Mouse (Mus musculus): ENCODE measurements around the gene Gm9758.
"Not testable (repeated sequence)": the region's sequence is repeated elsewhere in the genome, so short reads cannot be mapped to it uniquely, and the experiment has no call there.

The Gm9758 gene

DNA sequence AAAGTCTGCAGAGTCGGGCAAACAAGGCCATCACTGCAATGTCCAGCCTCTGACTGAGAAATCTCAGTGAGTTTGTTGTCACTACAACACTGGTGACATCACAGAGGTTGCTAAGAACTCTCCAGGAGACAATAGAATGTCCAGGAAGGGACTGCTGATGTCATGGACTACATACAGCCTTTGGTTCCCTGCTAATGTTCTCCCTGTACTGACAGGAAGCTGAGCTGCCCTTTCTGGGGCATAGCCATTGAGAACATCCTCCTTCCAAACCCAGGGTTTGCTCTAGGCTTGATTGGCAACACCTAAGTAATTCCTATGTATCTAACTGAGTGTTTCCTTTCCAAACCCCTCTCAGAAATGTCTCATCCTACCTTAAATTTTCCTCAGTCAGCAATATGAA is at the start of gene Gm9758:
TSS of gene Gm9758 (minus strand) at position 101 of the 400 bp plus-strand sequence.
- not testable (repeated sequence) for DNase-seq (ENCODE audit: low spot score in 2 of 2)

DNA sequence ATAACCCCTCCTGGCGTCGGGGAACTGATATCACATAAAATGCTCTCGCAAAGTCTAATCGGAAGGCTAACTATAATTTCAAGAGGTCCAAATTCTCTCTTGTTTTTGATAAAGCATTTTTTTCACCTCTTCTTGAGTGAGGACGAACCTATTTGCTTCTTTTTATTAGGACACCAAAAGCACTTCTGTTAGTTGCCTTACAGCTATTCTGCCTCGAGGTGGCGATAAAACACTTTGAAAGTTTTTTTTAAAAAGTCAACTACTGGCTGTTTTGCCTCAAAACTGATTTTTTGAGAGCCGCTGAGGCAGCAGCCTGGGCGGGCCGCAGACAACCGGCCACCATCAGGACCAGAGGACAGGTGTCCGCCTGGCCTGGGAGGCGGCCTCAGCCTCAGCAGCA is 49.1 kb upstream of the Gm9758 start:
- not testable (repeated sequence) for DNase-seq (ENCODE audit: low spot score in 2 of 2)

DNA sequence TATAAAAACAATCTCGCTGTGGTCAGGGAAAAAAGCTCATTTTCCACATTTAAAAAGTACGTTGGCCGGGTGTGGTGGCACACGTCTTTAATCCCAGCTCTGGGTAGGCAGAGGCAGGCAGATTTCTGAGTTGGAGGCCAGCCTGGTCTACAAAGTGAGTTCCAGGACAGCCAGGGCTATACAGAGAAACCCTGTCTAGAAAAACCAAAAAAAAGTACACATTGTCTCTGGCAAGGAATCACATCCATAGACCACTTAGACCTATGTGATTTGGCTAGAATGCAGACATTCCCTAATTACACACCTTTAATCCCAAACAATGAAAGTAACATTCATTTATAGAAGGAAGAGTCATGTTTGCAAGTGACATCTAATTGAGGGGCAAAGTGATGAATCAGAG is 46.8 kb upstream of the Gm9758 start:
- DNase-seq (ENCODE audit: low spot score in 2 of 2), result not testable (repeated sequence)

DNA sequence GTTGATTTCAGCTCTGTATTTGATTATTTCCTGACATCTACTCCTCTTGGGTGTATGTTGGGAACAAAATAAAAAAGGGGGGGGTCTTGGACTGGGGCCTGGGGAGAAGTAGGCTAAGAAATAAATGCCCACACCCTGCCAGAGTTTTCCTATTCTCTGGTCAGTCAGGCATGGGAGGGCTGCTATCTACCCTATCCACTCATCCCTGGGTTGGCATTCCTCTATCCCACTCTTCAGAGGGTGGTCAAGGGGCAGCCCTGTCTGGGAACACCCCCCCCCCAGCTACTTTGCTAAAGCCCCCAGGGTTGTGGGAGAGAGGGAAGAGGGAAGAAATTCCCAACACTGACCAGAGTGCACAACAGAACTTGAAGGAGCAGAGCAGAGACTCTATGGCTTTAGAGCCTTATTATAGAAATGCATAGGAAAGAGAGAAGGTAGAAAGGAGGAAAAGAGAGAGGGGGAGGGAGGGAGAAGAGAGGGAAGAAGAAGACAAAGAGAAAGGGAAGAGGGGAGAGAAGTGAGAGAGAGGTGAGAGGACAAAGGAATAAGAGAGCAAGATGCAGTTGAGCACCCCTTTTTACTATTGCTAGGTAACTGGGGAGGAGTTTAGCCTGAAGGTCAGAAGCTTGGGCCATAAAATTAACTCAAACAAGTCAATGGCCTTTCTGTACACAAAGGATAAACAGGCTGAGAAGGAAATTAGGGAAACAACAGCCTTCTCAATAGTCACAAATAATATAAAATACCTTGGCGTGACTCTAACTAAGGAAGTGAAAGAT is 41.4 kb upstream of the Gm9758 start:
- not testable (repeated sequence) for DNase-seq (ENCODE audit: low spot score in 2 of 2)

DNA sequence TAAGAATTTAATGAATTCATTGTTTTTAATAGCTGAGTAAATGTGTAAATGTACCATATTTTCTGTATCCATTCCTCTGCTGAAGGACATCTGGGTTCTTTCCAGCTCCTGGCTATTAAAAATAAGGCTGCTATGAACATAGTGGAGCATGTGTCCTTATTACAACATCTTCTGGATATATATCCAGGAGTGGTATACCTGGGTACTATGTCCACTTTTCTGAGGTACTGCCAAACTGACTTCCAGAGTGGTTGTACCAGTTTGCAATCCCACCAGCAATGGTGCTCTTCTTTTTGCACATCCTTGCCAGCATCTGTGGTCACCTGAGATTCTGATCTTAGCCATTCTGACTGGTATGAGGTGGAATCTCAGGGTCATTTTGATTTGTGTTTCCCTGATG is 38.9 kb upstream of the Gm9758 start:
- not testable (repeated sequence) for DNase-seq (ENCODE audit: low spot score in 2 of 2)

DNA sequence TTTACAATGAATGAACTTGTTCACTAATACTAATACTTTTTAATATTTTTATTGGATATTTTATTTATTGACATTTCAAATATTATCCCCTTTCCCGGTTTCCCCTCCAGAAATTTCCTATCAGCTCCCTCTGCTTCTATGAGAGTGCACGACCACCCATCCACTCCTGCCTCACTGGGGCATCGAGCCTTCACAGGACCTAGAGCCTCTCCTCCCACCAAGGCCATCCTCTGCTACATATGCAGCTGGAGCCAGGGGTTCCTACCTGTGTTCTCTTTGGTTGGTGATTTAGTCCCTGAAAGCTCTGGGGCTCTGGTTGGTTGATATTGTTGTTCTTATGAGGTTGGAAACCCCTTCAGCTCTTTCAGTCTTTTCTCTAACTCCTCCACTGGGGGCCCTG is 38.0 kb upstream of the Gm9758 start:
- DNase-seq (ENCODE audit: low spot score in 2 of 2), result not testable (repeated sequence)

DNA sequence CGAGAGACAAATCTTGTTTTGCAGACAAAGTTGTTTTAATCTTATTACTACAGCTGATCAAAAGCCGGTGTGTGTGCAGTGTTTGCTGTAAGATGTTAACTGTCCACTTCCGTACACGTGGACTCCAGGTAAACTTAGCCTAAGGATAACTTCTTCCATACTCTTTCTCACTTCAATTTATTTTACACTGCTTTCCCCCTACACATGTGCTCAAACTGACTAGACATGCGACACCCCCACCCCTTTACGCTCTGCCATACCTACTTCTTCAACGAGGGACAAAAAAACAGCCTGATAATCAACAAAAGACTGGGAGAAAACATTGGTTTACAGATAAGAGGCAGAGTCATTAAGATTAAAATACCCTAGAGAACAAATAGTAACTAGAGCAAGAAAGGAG is 37.1 kb upstream of the Gm9758 start:
- not testable (repeated sequence) for DNase-seq (ENCODE audit: low spot score in 2 of 2)

DNA sequence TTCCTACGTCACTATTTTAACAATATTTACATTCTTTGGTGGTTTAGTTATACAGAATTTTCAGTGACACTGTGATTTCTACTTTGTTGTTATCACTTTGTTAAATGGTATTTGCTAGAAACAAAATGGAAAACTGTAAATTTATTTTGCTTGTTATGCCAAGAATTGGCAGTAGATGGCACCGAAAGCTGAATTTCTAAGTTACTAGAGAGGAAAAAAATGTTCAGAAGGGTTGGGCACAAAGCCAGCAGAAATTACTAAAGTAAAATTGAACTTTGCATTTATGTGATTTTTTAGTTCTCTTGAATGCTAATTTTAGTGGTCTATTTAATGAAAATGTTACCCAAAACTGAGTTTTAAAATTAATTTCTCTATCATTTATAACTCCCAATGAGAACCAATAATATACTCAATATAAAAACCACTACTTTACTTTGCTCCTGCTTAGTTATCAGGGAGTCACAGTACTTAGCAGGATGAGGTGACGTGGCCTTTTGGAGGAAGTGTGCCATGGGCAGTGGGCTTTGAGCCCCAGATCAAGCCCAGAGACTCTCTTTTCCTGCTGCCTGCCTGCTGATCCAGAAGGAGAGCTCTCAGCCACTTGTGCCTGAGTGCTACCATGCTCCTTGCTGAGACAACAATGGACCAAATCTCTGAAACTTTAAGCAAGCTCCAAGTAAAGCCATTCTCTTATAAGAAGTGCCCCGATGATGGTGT is 32.9 kb upstream of the Gm9758 start:
- DNase-seq (ENCODE audit: low spot score in 2 of 2), result not testable (repeated sequence)

DNA sequence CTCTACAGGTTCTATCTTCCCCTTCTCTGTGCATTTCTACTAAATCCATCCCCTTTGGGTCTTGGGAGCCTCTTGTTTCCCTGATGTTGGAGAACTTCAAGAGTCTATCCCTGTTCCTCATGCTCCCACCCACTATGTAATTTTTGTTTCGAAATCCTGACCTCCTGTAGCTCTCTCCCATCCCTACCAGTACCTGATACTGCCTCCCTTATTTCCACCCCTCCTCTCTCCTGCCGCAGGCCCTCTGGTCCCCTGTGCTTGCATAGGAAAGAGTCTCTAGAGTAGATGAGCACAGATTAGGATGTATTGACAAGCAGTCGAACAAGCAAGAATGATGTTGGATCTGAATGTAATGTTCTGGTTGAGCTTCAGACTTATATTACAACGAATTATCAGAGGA is 30.8 kb upstream of the Gm9758 start:
- not testable (repeated sequence) for DNase-seq (ENCODE audit: low spot score in 2 of 2)

DNA sequence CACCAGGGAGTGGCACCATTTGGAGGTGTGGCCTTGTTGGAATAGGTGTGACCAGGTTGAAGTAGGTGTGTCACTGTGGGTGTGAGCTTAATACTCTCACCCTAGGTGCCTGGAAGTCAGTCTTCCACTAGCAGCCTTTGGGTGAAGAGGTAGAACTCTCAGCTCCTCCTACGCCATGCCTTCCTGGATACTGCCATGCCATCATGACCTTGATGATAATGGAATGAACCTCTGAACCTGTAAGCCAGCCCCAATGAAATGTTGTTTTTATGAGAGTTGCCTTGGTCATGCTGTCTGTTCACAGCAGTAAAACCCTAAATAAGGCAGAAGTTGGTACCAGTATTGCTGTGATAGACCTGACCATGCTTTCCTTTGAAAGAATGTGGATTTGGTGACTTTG is 26.3 kb upstream of the Gm9758 start:
- not testable (repeated sequence) for DNase-seq (ENCODE audit: low spot score in 2 of 2)

DNA sequence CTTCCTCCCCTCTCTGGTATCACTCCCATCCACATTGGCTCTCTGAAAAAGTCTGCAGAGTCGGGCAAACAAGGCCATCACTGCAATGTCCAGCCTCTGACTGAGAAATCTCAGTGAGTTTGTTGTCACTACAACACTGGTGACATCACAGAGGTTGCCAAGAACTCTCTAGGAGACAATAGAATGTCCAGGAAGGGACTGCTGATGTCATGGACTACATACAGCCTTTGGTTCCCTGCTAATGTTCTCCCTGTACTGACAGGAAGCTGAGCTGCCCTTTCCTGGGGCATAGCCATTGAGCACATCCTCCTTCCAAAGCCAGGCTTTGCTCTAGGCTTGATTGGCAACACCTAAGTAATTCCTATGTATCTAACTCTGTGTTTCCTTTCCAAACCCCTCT is 23.6 kb upstream of the Gm9758 start, which contains the start of gene Speer4e:
TSS of gene Speer4e (minus strand) at position 101 of the 400 bp plus-strand sequence.
- not testable (repeated sequence) for DNase-seq (ENCODE audit: low spot score in 2 of 2)

DNA sequence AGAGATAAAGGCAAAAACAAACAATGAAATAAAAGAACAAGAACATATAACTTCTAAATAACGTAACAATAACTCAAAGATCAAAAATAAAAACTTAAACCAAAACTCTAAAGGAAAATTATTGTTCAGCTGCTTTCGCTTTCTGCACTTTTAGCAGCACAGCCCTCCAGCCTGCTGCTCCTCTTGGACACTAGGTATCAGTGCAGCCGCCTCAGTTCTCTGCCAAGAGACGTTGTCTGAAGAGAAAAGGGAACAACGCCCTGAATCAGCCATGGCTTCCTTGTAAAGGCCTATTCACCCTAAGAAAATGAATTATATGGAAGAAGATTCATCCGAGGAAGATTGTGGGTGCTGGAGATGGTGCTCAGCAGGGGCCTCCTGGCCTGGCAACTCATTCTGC is 19.0 kb upstream of the Gm9758 start:
- DNase-seq (ENCODE audit: low spot score in 2 of 2), result not testable (repeated sequence)

DNA sequence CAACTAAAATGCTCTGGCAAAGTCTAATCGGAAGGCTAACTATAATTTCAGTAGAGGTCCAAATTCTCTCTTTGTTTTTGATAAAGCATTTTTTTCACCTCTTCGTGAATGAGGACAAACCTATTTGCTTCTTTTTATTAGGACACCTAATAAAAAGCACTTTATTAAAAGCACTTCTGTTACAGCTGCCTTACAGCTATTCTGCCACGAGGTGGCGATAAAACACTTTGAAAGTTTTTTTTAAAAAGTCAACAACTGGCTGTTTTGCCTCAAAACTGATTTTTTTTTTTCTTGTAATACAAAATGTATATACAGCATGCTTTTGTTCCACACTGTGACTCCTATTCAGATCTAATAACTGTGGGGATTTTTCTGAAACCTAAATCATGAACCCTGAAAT is 12.3 kb upstream of the Gm9758 start:
- DNase-seq (ENCODE audit: low spot score in 2 of 2), result not testable (repeated sequence)

DNA sequence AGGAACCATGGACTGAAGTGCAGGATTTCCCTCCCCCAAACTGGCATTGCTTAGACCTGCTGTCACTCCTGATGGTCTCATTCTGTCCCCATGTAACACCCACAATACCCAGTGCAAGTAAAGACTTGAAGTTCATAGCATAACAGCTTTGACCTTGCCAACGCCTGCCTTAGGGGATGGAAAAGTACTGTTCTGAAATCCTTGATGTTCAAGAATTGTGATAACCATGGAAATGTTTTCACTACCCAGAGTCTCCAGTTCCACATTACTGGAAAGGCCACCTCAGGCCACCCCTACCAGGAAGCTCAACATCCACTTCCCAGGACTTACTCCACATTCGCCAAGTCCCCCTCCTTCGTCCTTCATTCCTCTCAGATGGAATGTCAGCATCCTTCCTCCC is 338 bp downstream of the Gm9758 start:
- DNase-seq (ENCODE audit: low spot score in 2 of 2), result not testable (repeated sequence)

DNA sequence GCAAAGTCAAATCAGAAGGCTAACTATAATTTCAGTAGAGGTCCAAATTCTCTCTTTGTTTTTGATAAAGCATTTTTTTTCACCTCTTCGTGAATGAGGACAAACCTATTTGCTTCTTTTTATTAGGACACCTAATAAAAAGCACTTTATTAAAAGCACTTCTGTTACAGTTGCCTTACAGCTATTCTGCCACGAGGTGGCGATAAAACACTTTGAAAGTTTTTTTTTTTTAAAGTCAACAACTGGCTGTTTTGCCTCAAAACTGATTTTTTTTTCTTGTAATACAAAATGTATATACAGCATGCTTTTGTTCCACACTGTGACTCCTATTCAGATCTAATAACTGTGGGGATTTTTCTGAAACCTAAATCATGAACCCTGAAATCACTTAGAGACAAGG is 11.2 kb downstream of the Gm9758 start:
- DNase-seq (ENCODE audit: low spot score in 2 of 2), result not testable (repeated sequence)

DNA sequence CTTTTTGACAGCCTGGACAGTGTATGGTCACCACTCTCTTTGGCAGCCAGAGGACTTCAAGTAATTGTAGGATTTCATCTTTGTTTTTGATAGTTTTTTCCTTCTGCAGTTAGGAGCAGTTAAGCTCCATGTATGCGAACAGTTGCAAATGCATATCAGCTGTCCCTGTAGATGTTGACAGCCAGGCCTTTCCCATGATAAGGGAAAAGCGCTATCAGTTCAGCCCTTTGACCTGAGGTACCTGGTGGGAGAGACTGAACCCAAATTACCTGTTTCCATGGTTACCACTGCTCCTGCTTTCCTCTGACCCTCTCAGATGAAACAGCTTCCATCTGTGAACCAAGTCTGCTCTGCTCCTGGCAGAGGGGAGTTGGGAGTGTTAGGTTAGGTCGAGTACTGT is 22.5 kb downstream of the Gm9758 start:
- DNase-seq (ENCODE audit: low spot score in 2 of 2), result no peak

DNA sequence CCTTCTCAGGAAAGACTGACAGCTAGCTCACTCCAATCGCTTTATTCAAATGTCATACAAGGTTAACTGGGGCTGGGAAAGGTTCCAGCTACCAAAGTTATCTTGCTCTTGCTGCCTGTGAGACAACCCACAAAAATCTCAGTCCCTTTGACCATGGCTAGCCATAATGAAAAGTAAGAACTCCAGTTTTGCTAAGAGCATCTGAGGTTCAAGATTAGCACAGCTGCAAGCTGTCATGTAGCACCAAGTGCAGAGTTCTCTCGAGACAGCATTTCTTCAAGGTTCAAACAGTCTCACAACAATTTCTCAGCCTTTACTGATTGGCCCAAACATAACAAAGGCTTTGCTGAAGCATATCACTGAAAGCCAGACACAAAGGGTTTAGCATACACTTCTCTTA is 29.4 kb downstream of the Gm9758 start:
- not testable (repeated sequence) for DNase-seq (ENCODE audit: low spot score in 2 of 2)
